Mouse (Mus musculus): ENCODE results near the gene Pomc.

DNA sequence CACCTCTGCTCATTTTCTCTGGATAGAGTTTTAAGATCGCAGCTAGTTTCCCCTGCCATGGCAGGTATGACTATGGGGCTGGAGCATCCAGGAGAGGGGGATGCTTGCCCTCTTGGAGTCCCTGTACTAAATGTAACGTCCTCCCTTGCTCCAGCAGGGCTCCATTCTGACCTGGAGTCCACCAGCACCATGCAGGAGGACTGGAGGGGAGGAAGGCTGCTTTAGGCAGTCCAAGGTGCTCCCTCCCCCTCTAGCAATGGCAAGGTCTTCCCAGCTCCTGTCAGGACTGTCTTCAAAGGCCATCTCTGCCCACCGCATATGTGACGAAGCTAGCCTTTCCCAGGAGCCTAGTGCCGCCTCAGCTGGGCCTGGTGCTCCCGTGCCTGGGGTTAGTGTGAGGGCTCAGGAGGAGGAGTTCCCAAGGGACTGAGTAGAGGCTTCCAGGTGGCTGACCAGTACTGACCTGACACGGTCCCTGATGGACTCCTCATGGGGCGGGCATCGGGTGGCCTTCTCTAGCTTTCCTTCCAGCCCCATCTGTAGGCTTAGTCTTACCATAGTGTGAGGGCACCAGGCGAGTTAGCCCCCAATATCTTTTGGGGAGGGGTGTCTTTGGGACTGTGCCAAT is 44.2 kb upstream of the Pomc start:
- TF ChIP-seq CTCF (IDR thresholded peaks at IDR 0.05) (no peak), EP300 (IDR thresholded peaks at IDR 0.05) (no peak)

Data from lung, postnatal 0 days (tissue).